Mouse (Mus musculus) left cerebral cortex, adult 6 months (tissue): ENCODE measurements around the gene Eml2. TPM values are rescaled to one million over a fixed set of nuclear protein-coding genes. Genes with fewer than 3 reads are reported as not detected.

Source experiments
- long read RNA-seq, 2 experiments: library from polyadenylated mRNA; unstranded; transcript quantifications; one replicate each; pipeline ENCODE4 v2.0.0; 2019 to 2020
- polyA plus RNA-seq: library from polyadenylated mRNA; unstranded; fragments of <200 nt; fragmentation: Nextera tagmentation; gene quantifications from 2 replicates; pipeline ENCODE4 v1.2.3, GENCODE M21; 2021

The Eml2 gene
- polyA plus RNA-seq = 7.2 TPM in 2 replicates
- long read RNA-seq, experiment 1, transcript Eml2-202 (22 exons, 2,765 nt) = major isoform, 6 of 11 reads
- long read RNA-seq, experiment 1, partial matches to known transcripts = 0 of 11 reads
- long read RNA-seq, experiment 1, other reads (novel, unspliced or antisense) = 5 of 11 reads
- long read RNA-seq, experiment 2, partial matches to known transcripts = 7 of 8 reads
- long read RNA-seq, experiment 2, other reads (novel, unspliced or antisense) = 1 of 8 reads

DNA sequence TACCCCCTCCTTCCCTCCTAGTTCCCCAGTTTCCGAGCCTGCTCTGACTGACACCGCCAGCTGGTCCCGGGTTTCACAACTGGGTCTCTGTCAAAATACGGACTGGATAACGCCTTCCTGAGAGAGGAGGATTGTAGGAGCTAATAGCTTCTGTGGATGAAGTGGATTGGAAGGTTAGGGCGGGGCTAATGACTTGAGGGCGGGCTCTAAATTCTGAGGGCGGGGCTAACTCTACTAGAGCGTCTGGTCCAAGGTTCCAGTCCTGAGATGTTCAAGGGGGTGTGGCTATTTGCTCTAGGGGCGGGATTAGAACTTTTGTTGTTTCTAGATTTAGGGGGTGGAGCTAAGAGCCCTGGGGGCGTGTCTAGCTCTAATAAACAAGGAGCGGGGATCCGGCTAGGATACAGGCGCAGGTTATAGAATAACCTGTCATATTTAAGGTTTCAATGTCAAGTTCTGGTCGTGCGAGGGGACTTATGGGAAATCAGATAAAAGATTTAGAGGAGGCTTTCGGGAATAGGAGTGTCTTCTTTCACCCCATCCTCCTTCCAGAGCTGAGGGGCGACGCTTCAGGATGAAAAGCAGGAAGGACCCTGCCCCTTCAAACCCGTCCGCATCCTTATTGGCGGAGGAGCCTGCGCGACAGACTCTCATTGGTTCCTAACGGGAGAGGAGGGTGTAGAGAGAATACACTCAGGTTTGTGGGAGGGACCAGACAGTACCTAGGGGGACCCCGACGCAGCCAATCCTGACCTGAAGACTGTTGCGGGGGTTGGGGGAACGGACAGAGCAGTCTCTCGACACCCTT lies at the start of gene Eml2:
TSS of gene Eml2 (plus strand) at position 714 of the 808 bp plus-strand sequence.

GRCm38 (mm10) chr7:19148875-19149541 lies 27.2 kb upstream of the Eml2 start, which contains the start of gene Qpctl:
Gene Qpctl (minus strand): TSS chr7:19149291.

GRCm38 (mm10) chr7:19149626-19150025 lies 26.6 kb upstream of the Eml2 start, which contains the start of gene Snrpd2:
Gene Snrpd2 (plus strand): TSS chr7:19149722.

DNA sequence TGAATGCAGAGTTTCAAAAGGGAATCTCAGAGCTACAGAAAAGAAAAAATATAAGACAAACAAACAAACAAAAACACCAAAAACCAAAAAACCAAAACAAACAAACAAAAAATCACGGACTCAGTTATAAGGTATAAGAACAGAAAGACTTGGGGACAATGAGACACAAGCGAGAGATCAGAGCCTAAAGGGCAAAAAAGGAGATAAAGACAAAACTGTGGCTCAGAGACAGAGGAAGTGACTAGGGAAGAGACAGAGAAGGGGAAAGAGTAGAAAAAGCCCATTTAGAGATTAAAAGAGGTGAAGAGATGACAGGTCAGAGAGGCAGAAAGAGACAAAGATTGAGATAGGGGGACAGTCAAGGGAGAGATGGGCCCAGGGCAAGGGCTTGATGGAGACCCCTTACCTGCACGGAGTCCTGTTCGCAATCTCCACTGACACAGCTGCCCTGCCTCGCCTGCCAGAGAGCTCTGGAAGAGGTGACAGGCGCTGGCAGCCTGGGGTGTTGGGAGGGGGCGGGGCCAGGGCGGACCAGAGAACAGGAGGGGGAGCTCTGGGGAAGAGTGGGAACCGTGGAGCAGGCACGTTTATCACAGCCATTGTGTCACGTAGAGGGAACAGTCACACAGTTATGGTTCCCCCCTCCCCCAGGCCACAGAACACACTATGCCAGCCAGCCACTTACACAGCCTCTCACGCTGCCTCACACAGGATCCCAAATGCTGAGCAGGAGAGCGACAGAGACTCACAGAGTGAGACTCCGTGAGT lies 10.4 kb upstream of the Eml2 start, which contains the start of gene Gipr:
TSS of gene Gipr (minus strand) at position 472 of the 768 bp plus-strand sequence.

GRCm38 (mm10) chr7:19211996-19212755 lies 36.0 kb downstream of the Eml2 start, which contains the start of gene Gpr4:
Gene Gpr4 (plus strand): TSS chr7:19212538.

GRCm38 (mm10) chr7:19227883-19228792 lies 51.9 kb downstream of the Eml2 start, which contains the start of gene Opa3:
Gene Opa3 (plus strand): TSS chr7:19228334.

Other genes starting within 250 kb of the Eml2 start
- not detected in 2 replicates for gene Nanos2, start 189.0 kb upstream of the Eml2 start, polyA plus RNA-seq
- 5.9 and 13.0 TPM in 2 replicates for gene Mypop, start 185.2 kb upstream of the Eml2 start, polyA plus RNA-seq
- gene Irf2bp1, start 172.4 kb upstream of the Eml2 start, polyA plus RNA-seq = 4.8 and 14.9 TPM in 2 replicates
- not detected in 2 replicates for gene Foxa3, start 152.9 kb upstream of the Eml2 start, polyA plus RNA-seq
- 20.1 and 45.0 TPM in 2 replicates for gene Sympk, start 152.0 kb upstream of the Eml2 start, polyA plus RNA-seq
- 0.18 and 0.29 TPM in 2 replicates for gene Rsph6a, start 121.7 kb upstream of the Eml2 start, polyA plus RNA-seq
- 25.7 and 29.1 TPM in 2 replicates for gene Dmwd, start 100.2 kb upstream of the Eml2 start, polyA plus RNA-seq
- gene Dmpk, start 92.6 kb upstream of the Eml2 start, polyA plus RNA-seq = 1.9 and 2.4 TPM in 2 replicates
- gene Six5, start 81.8 kb upstream of the Eml2 start, polyA plus RNA-seq = 0.27 and 0.61 TPM in 2 replicates
- 0.13 and 0.16 TPM in 2 replicates for gene Gm4969, start 58.1 kb upstream of the Eml2 start, polyA plus RNA-seq
- 6.4 and 7.1 TPM in 2 replicates for gene Fbxo46, start 56.6 kb upstream of the Eml2 start, polyA plus RNA-seq
- 11.1 and 12.7 TPM in 2 replicates for gene Qpctl, start 27.1 kb upstream of the Eml2 start, polyA plus RNA-seq
- 128 and 132 TPM in 2 replicates for gene Snrpd2, start 26.7 kb upstream of the Eml2 start, polyA plus RNA-seq
- gene Gipr, start 10.3 kb upstream of the Eml2 start, polyA plus RNA-seq = 0.24 TPM in 1 of 2 replicates, not detected in the other
- gene Gpr4, start 36.1 kb downstream of the Eml2 start, polyA plus RNA-seq = 1.8 and 2.5 TPM in 2 replicates
- 38.5 and 40.0 TPM in 2 replicates for gene Opa3, start 51.9 kb downstream of the Eml2 start, polyA plus RNA-seq
- gene Vasp, start 95.4 kb downstream of the Eml2 start, polyA plus RNA-seq = 1.1 and 1.6 TPM in 2 replicates
- not detected in 2 replicates for gene Ppm1n, start 103.6 kb downstream of the Eml2 start, polyA plus RNA-seq
- 28.0 and 79.4 TPM in 2 replicates for gene Rtn2, start 106.2 kb downstream of the Eml2 start, polyA plus RNA-seq
- gene Fosb, start 133.6 kb downstream of the Eml2 start, polyA plus RNA-seq = 1.2 and 3.1 TPM in 2 replicates
- 44.3 and 59.0 TPM in 2 replicates for gene Ercc1, start 168.4 kb downstream of the Eml2 start, polyA plus RNA-seq
- gene Cd3eap, start 183.1 kb downstream of the Eml2 start, polyA plus RNA-seq = 15.0 and 15.5 TPM in 2 replicates
- 0.76 and 2.5 TPM in 2 replicates for gene Ppp1r13l, start 183.3 kb downstream of the Eml2 start, polyA plus RNA-seq
- gene Ercc2, start 205.6 kb downstream of the Eml2 start, polyA plus RNA-seq = 3.6 and 6.7 TPM in 2 replicates
- gene Klc3, start 227.7 kb downstream of the Eml2 start, polyA plus RNA-seq = 1.6 TPM in 2 replicates
- gene Ckm, start 228.4 kb downstream of the Eml2 start, polyA plus RNA-seq = 0.15 and 0.31 TPM in 2 replicates